Mouse (Mus musculus) gastrocnemius, postnatal 36 days (tissue): Measurements from ENCODE around the gene Fam208b. TPM values are rescaled to one million over a fixed set of nuclear protein-coding genes. Genes with fewer than 3 reads are reported as not detected.
"Not testable (repeated sequence)": the region's sequence is repeated elsewhere in the genome, so short reads cannot be mapped to it uniquely, and the experiment has no call there.

Experiments used
- DNase-seq, 2 experiments: peaks; one replicate each; pipeline ENCODE4 v3.0.0; 2022
- intact Hi-C: fragments of 180-260 bp; cut with DNase I; formaldehyde crosslinking; loops from one replicate; pipeline ENCODE4 v1.15.1; 2025
- total RNA-seq, 2 experiments: library from RNA; stranded (reverse); gene quantifications; 2 replicates each; pipeline ENCODE4 v1.2.3; 2021

Fam208b gene
- total RNA-seq, 2 experiments from 2014 or later: 5.5 to 7.4 TPM

DNA sequence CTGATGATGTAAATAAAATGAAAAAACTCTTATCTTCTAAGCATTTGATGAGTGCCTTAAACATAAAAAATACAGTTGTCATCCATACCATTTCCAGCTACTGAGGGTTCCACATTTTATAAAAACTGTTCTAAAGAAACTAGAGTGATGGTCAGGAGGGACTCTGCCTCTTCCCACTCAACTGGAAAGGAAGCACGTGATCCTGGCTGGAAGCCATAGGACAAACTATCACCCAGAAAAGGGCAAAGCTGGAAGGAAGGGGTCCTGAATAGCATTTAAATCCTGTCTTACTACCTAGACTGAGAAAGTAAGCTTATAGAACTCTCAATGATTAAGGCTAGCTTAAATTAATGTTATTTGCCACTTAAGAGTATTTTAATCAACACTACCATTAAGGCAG, 16.6 kb downstream of the Fam208b start:
- no peak for DNase-seq
- intact Hi-C loops: no loop called here

DNA sequence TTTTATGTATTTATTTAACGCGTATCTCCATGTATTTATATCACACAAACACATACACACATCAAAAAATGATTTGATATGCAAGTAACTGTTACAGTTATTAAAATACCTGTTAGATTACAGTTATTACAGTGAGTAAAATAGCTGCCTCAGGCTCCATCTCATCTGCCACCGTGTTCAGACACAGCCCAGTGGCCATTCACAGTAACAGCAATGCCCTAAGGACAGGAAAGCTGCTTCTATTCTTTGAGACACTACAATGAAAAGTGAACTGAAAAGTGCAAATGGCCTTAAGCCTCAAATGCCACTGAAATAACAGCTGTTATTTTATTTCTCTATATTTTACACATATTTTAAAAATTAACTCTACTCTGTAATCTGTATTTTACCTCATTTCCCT, 20.1 kb downstream of the Fam208b start:
- intact Hi-C loops: no loop called here

GRCm38 (mm10) chr13:3563953-3564352, 47.0 kb downstream of the Fam208b start:
- DNase-seq: no peak
- intact Hi-C loops: no loop called here

More for the DNA sequence above, 20.1 kb downstream of the Fam208b start:
- DNase-seq: no peak

- intact Hi-C loops: no loop called here
- no peak for DNase-seq
These were observed 47.8 kb downstream of the Fam208b start for GRCm38 (mm10) chr13:3563130-3563529.

- intact Hi-C loops: no loop called here
- DNase-seq: no peak
These were observed 63.1 kb downstream of the Fam208b start for GRCm38 (mm10) chr13:3547856-3548255.

DNA sequence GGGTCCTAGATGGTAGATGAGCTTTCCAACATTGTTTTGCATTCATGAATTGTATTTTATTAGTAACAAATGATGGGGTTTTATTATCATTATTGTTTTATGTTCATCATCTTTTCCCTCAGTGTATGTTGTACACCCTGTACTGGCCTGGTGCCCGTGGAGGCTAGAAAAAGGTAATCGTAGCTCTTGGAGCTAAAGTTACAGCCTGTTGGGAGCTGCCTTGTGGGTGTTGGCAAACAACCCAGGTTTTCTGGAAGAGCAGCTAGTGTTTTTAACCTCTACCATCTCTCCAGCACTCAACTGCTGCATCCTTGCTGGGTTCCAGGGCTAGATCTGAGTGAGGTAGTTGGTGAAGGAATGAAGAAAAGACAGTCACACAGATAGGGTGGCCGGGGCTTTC, 63.5 kb downstream of the Fam208b start:
- peak in 1 of 2 experiments; percentile 57 for DNase-seq
- intact Hi-C loops: no loop called here

- intact Hi-C loops: no loop called here
- no peak for DNase-seq
These were observed 66.0 kb downstream of the Fam208b start for GRCm38 (mm10) chr13:3544925-3545324.

DNA sequence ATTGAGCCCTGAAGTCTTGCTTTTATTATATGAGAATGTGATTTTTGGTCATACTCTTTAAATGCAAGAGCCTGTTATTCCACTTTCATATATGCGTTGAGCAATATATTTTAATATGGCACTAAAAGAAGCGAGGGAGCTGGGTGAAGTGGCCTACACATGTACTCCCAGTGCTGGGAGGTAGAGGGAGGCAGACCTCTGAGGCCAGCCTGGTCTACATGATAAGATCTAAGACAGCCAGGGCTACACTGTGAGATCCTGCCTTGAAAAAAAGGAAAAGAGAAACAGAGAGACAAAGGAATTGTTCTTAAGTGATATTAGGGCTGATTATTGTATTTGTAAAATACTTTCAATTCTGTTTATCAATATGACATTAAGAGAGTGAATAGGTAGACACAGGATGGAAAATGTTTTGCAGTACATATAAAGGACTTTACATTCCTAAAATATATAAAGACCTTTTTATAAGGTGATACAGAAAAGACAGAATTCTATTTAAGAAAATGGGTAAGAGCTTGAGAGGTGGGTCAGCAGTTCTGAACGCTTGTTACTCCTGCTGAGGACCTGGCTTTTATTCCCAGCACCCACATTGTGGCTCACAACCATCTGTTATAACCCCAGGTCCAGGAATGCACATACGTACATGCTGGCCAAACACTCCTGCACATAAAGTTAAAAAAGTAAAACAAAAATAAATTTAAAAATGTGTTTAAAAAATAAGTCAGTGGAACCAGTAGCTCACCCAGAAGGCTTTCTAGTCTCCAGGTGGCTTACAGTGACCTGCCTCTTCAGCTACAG, 66.6 kb downstream of the Fam208b start:
- no peak for DNase-seq
- intact Hi-C loops: no loop called here

GRCm38 (mm10) chr13:3541159-3541782, 69.6 kb downstream of the Fam208b start:
- DNase-seq: no peak
- intact Hi-C loops: no loop called here

DNA sequence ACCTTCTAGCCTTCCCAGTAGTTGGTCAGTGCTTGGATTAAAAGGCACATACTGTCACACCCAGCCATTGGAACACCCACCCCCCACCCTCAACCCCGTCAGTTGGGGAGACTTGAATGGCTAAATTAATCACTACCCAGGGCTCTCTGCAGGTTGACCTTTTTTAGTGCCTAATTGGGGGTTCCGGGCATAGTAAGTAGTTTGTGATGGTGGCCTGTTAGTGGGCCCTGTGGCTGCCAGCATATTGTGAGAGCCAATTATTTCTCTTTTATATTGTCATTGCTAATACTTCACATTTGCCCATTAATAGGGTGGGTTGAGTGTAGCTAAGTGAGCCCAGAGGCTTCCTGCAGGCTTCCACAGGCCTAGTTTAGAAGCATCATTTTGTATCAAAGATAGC, 70.7 kb downstream of the Fam208b start:
- intact Hi-C loops: no loop called here
- no peak for DNase-seq

DNA sequence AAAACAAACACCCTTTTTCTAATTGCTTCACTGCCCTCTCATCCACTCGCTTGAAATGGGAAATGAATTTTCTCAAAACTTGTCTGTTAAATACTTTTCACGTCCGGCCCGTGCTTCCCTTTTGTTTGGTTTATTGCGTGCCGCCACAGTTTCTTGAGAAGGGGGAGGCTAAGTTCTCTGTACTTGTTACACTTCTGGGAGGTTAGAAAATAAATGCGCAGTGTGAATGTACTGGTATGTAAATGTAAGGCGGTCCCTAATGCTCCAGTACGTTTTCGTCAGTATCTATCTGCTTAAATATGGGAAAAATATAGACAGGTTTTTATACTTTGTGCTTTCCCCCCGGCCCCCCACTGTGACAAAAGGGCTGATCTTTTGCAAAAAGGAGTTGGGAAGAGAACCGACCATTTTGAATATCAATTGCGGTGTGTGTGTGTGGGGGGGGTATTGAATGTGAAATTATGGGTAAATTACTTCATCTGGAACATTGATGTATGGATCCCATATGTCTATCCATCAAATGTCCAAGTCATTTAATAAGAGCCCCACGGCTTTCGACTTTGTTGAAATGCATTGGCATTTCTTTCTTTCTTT, 71.8 kb downstream of the Fam208b start:
- intact Hi-C loops: loop anchor here (2.0 kb wide), 1 partner anchor 72 kb away; the partner anchor contains the start of gene Fam208b

DNA sequence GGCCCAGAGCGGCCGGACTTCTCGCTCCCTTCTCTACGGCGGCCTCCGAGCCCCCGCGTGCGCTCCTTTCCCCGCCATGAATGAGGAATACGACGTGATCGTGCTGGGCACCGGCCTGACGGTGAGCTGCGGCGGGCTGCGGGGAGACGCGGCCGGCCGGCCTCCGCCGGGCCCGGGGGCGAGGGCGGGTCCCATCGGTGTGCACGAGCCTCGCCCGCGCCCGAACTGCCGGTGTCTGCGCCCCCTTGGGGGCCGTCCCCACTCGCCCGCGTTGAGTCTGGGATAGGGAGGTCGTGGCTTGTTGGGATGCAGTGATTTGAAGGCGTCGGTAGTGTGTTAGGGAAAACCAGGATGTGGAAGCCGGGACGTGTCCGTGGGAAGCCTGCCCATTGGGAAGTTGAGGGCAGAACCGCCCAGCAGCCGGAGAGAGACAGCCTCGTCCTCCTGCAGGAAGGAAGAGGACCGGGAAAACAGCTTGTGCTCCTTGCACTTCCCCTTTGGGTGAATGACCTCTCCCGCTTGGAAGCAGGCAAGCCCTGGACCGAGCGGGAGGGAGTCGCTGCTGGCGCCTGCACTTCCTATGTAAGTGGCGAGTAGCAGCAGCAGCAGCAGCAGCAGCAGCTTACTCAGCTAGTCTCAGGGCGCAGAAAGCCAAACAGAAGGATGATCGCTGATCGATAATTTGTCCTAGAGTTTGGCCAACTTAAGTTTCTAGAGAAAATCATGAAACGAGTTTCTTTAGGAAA, 72.5 kb downstream of the Fam208b start:
- intact Hi-C loops: loop anchor here (2.0 kb wide), 1 partner anchor 72 kb away; the partner anchor contains the start of gene Fam208b
- peak; percentile 72 to 78 for DNase-seq

More for the DNA sequence above, 71.8 kb downstream of the Fam208b start:
- no peak for DNase-seq

DNA sequence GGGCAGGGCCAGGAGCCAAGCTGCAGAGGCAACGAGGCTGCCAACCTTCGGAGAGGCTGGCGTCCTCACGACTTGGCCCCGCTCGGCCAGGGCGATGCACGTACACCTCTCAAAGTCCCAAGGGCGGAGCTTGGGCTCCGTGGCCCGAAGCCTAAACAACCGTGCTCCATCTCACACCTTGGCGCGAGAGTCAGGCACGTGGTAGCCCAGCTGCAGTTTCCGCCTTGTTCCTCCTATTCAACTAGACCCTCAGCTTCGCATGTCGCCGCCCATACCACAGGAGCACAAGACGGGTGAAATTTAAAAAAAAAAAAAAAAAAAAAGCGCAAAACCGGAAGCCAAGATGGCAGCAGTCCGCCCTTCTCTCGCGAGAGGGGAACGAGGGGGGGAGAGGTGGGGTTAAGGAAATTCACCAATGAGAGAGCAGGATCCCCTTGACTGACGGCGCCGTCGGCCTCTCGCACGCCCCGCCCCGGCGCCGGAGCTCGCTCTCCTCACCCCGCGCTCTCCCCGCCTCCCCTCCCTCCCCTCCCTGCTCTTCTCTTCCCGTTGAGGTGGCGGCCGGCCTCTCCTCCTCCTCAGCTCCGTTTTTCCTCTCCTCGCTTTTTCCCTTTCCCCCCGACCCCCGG, 73.2 kb downstream of the Fam208b start, which contains the start of gene Gdi2:
Gene Gdi2, plus strand, starts transcription at position 470 of the 629 bp plus-strand sequence.
- intact Hi-C loops: loop anchor here (2.0 kb wide), 1 partner anchor 73 kb away; the partner anchor contains the start of gene Fam208b
- DNase-seq: peak; percentile 88 to 91

GRCm38 (mm10) chr13:3534146-3534545, 76.8 kb downstream of the Fam208b start:
- intact Hi-C loops: no loop called here
- no peak for DNase-seq

DNA sequence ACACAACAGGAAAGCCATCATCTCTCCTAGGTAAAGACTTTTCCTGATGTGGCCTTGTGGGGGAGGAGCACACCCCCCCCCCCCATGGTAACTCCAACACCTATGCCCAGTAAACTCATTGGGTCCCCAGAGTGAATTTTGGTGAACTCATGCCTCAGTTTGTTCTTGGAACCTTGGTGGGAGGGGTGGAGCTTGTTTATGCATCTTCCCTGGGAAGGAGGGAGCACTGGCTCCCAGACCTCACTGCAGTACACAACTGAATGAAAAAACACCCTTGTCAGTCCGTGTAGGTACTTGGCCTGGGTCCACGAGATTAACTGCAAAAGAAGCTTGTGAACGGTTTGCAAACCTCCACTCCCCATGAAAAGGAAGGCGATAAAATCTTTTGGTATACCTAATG, 78.5 kb downstream of the Fam208b start:
- intact Hi-C loops: no loop called here
- no peak for DNase-seq

DNA sequence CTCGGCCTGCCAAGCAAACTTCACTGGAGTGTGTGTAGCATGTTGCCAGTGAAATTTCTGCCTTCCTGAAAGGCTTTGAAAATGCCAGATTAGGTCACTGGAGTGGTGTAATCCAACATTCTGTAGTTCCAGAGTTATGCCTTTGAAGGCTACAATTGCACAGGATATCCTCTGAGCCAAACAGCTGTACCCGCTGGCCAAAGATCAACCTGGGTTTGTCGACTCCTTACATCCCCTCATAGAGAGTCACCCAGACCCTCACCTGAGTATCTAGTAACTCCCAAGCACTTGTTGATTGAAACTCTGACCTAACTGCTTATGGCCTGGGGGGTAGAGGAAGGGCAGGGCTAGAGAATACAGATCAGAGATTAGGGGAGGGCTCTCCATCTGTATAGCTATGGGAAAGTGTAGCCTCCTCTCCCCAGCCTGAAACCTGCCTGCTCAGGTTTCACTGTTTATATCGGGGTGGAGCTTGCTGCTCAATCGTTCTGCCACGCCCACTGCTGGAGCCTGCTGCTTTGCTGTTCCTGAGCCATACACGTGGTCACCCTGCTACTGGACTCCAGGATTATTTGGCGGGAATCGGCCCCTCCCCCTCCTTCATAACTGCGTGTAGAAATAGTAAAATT, 79.1 kb downstream of the Fam208b start:
- intact Hi-C loops: no loop called here

DNA sequence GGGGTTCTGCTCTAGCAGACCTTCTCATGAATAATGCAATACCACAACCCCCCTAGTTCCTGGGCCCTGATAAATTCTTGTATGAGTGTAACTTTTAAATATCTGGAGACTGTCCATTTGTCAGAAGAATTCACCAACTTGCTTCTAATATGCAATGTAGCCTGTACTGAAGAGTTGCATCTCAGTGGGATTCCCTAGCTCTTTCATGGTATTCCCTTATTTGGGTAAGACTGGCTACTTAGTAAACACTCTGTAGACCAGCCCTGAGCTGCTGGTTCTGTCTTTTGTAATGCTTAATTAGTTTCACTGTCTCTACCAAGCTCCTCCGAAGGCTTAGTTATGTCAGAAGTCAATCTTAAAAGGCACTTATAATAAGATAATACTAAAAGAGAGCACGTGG, 79.7 kb downstream of the Fam208b start:
- DNase-seq, intact Hi-C loops: not testable (repeated sequence)

More for the DNA sequence above, 79.1 kb downstream of the Fam208b start:
- no peak for DNase-seq

GRCm38 (mm10) chr13:3530451-3530850, 80.5 kb downstream of the Fam208b start:
- intact Hi-C loops: no loop called here
- no peak for DNase-seq

GRCm38 (mm10) chr13:3526328-3526727, 84.6 kb downstream of the Fam208b start:
- DNase-seq: no peak
- intact Hi-C loops: no loop called here

- intact Hi-C loops: no loop called here
These were observed 85.3 kb downstream of the Fam208b start for GRCm38 (mm10) chr13:3525611-3526051.

More at GRCm38 (mm10) chr13:3525611-3526051, 85.3 kb downstream of the Fam208b start:
- no peak for DNase-seq
